Mouse (Mus musculus) sigmoid colon, adult 10 weeks (tissue): ENCODE data around the gene Vmn1r172. TPM values are rescaled to one million over a fixed set of nuclear protein-coding genes. Genes with fewer than 3 reads are reported as not detected.

ENCODE experiments used
- polyA plus RNA-seq: library from polyadenylated mRNA; stranded (reverse); fragments of 350-450 nt; fragmentation: Illumina TruSeq; extraction: RNeasy Lipid Tissue Mini Kit (QIAGEN cat#74804); gene quantifications from one replicate; pipeline ENCODE4 v1.2.3, GENCODE M21; 2014; ENCODE audit warnings: low read depth, low replicate concordance

Vmn1r172 gene
- not detected for polyA plus RNA-seq

GRCm38 (mm10) chr7:23658016-23658415, at the start of gene Vmn1r172:
TSS of gene Vmn1r172 (plus strand) at chr7:23658316.

GRCm38 (mm10) chr7:23630422-23630821, 27.7 kb upstream of the Vmn1r172 start, which contains the start of gene Vmn1r171:
TSS of gene Vmn1r171 (plus strand) at chr7:23630722.

GRCm38 (mm10) chr7:23700403-23700802, 42.3 kb downstream of the Vmn1r172 start, which contains the start of gene Vmn1r173:
TSS of gene Vmn1r173 (plus strand) at chr7:23700703.

Other genes starting within 250 kb of the Vmn1r172 start
- gene Vmn1r167, start 151.1 kb upstream of the Vmn1r172 start, polyA plus RNA-seq = not detected
- not detected for gene Vmn1r168, start 118.6 kb upstream of the Vmn1r172 start, polyA plus RNA-seq
- gene Vmn1r169, start 82.8 kb upstream of the Vmn1r172 start, polyA plus RNA-seq = not detected
- gene Vmn1r170, start 52.1 kb upstream of the Vmn1r172 start, polyA plus RNA-seq = not detected
- not detected for gene Vmn1r171, start 27.6 kb upstream of the Vmn1r172 start, polyA plus RNA-seq
- not detected for gene Vmn1r173, start 42.4 kb downstream of the Vmn1r172 start, polyA plus RNA-seq
- gene Vmn1r174, start 94.0 kb downstream of the Vmn1r172 start, polyA plus RNA-seq = not detected
- not detected for gene Vmn1r175, start 152.3 kb downstream of the Vmn1r172 start, polyA plus RNA-seq
- gene Vmn1r176, start 179.1 kb downstream of the Vmn1r172 start, polyA plus RNA-seq = not detected
- not detected for gene Vmn1r177, start 208.1 kb downstream of the Vmn1r172 start, polyA plus RNA-seq
- not detected for gene Vmn1r178, start 233.7 kb downstream of the Vmn1r172 start, polyA plus RNA-seq